Mouse (Mus musculus) forebrain, embryonic 10.5 days (tissue): ENCODE results near the gene Lin7a. TPM values are rescaled to one million over a fixed set of nuclear protein-coding genes. Genes with fewer than 3 reads are reported as not detected.

ENCODE experiments used
- DNase-seq: peaks from one replicate; pipeline ENCODE4 v3.0.0-alpha.2; 2017; ENCODE audit warnings: low spot score; ENCODE audit errors: extremely low spot score
- H3K27ac ChIP-seq: fragments of 300-500 bp; sonication (generic); 2 replicates; pipeline ENCODE4 v1.5.1; 2016; ENCODE audit warnings: mild to moderate bottlenecking
- H3K27me3 ChIP-seq: fragments of 300-500 bp; sonication (generic); 2 replicates; pipeline ENCODE4 v1.6.1; 2016; ENCODE audit warnings: mild to moderate bottlenecking; ENCODE audit not compliant: poor library complexity, severe bottlenecking
- H3K36me3 ChIP-seq: fragments of 300-500 bp; sonication (generic); replicated peaks from 2 replicates; pipeline ENCODE4 v1.6.1; 2016; ENCODE audit warnings: mild to moderate bottlenecking, moderate library complexity
- H3K4me1 ChIP-seq: fragments of 300-500 bp; sonication (generic); 2 replicates; pipeline ENCODE4 v1.6.1; 2016
- H3K4me3 ChIP-seq: fragments of 300-500 bp; sonication (generic); 2 replicates; pipeline ENCODE4 v1.5.1; 2016; ENCODE audit warnings: mild to moderate bottlenecking, moderate library complexity
- H3K9me3 ChIP-seq: fragments of 300-500 bp; sonication (generic); 2 replicates; pipeline ENCODE4 v1.6.1; 2016; ENCODE audit warnings: mild to moderate bottlenecking, moderate library complexity
- WGBS: fragments of 180-500 bp; shearing (Covaris S2); methylation state at CpG from one replicate; pipeline ENCODE4 v1.1.7; 2016; 5-methylcytosine and 5-hydroxymethylcytosine counted together
- polyA plus RNA-seq: library from polyadenylated mRNA; unstranded; fragments of >200 nt; fragmentation: Nextera tagmentation; extraction: Ambion mirVana; gene quantifications from 2 replicates; pipeline ENCODE4 v1.2.1, GENCODE M21; 2016

Lin7a gene
- polyA plus RNA-seq, 1 experiment from 2014 or later: 1.4 TPM

DNA sequence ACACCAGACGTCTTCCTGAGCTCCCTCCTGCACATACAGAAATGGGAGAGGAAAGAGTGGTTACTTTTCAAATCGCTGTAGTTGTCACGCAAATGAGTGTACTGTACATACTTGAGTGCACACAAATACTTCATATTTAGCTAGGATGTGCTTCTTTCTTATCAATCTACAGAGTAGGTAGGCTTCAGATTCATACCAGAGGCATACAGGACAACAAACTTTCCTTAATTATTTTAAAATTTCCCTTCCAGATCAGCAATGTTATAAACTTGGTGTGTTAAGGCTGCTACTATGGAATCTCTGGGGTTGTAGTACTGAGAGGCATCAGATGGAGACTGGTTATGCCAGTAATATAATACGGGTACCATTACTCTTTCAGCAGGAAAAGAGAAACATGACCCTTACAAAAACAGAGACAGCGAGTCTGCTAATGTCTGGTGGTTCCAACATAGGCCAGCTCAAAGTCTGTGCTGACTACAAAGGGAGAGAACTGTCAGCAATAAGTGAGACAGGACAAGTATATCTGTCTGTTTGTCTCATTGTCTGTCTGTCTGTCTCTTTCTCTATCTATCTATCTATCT lies 21.8 kb upstream of the Lin7a start:
- H3K27me3 ChIP-seq: no peaks in the 10 kb centered on the region
- H3K4me1 ChIP-seq: no peaks in the 10 kb centered on the region
- DNase-seq: no peak
- no peaks in the 10 kb centered on the region for H3K36me3 ChIP-seq
- H3K27ac ChIP-seq: no peak overlapping the region
- no peak overlapping the region for H3K4me3 ChIP-seq
- 88% methylated on average over 5 of the region's 5 CpGs for WGBS
- no peaks in the 10 kb centered on the region for H3K9me3 ChIP-seq

DNA sequence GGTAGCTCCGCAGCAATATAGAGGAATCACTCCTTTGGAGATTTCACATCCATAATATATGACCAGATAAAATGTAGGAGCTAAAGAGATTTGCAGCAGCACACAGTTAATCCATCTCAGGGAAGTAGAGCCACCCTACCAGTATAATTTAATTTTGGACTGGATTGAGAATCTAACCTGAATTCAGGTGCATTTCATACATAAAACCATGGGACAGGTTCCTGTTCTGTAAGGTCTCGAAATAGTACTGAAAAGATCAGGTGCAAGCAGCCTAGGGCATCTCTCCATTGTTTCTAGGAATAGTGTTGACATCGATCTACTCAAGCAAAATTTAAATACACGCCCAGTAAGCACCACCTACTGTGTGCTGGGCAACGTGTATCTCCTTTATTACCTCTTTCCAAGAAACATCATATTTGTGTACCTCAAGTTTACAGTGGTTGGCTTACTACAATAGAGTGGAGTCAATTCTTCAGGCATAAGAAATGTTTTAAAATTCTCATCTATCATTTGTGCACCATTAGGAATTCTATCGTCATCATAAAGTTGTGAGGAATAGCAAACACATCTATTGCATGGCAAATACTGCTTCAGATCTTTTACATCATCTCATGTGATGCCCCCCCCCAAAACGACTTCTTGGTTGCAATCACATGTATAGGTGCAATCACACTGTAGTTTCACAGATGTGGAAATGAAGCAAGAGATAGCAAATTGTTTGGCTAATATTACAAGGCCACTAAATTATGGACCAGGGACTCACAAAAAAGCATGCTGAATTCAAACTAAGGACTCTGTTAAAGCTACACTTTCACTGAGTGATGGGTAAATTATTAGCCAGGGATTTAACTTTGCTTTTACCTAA lies 20.9 kb upstream of the Lin7a start:
- WGBS: 85% methylated on average over 7 of the region's 7 CpGs
- no peak overlapping the region for H3K27ac ChIP-seq

DNA sequence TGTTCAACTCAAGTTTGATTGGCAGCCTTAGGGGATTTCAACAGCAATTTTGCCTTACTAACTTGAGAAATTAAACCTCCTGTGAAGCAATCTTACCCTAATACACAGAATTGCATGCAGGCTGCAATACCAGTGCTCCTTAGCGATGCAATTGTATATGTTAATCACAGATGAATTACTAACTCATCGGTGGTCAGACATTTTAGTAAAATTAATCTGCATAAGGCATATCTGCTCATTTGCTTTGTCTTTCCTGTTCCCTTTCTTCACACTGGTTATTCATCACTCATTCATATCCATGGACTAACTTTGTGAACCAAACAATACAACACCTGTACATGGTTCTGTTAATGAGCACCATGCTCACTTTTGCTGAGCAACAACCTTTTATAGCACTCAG lies 20.2 kb upstream of the Lin7a start:
- H3K9me3 ChIP-seq: no peaks in the 10 kb centered on the region
- H3K36me3 ChIP-seq: no peaks in the 10 kb centered on the region
- H3K4me3 ChIP-seq: no peak overlapping the region
- no peak for DNase-seq
- H3K27me3 ChIP-seq: no peaks in the 10 kb centered on the region
- no peak overlapping the region for H3K27ac ChIP-seq
- H3K4me1 ChIP-seq: no peaks in the 10 kb centered on the region
- WGBS: 88% methylated on average over 2 of the region's 2 CpGs

More for the DNA sequence above, 20.9 kb upstream of the Lin7a start:
- DNase-seq: no peak
- no peaks in the 10 kb centered on the region for H3K4me1 ChIP-seq
- no peak overlapping the region for H3K4me3 ChIP-seq
- no peaks in the 10 kb centered on the region for H3K27me3 ChIP-seq
- H3K9me3 ChIP-seq: no peaks in the 10 kb centered on the region
- H3K36me3 ChIP-seq: no peaks in the 10 kb centered on the region

DNA sequence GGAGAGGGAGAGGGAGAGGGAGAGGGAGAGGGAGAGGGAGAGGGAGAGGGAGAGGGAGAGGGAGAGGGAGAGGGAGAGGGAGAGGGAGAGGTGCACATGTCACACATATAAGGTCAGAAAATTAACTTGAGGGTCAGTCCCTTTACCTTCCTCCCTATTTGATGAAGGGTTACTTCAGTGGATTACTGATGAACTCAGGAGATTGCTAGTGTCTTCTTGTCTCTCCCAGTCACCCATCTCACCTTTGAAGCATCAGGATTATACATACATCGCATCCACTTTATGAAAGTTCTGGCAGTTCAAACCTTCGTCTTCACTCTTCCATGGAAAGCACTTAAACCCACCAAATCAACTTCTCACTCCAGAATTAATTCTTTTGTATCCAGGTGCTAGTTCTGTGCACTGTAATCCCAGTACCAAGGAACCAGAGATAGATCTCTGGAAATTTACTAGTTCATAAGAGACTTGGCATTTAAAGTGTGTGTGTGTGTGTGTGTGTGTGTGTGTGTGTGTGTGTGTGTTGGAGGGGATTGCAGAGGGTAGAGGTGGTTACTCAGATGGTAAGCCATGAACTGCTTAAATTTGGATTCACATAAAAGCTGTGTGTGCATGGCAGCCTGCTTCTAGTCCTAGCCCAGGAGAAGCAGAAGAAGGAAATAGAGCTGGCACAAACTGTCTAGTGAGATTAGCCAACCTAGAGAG lies 19.5 kb upstream of the Lin7a start:
- H3K4me3 ChIP-seq: no peak overlapping the region
- no peaks in the 10 kb centered on the region for H3K4me1 ChIP-seq
- no peak for DNase-seq
- 96% methylated on average over 2 of the region's 2 CpGs for WGBS
- no peak overlapping the region for H3K27ac ChIP-seq
- H3K9me3 ChIP-seq: no peaks in the 10 kb centered on the region
- H3K27me3 ChIP-seq: no peaks in the 10 kb centered on the region
- no peaks in the 10 kb centered on the region for H3K36me3 ChIP-seq

DNA sequence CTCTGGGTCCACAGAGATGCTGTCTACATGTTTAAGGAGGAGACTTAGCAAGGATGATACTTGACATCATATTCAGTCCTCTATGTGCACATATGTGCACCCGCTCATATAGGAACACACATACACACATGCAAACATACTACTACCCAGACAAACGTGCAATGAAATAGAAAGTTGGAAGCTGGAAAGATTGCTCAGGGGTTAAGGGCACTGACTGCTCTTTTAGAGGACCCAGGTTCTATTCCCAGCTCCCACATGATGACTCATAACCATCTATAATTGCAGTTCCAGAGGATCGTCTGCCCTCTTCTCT lies 19.0 kb upstream of the Lin7a start:
- Histone ChIP-seq H3K36me3 (no peaks in the 10 kb centered on the region), H3K4me3 (no peak overlapping the region), H3K9me3 (no peaks in the 10 kb centered on the region), H3K27me3 (no peaks in the 10 kb centered on the region), H3K27ac (no peak overlapping the region), H3K4me1 (no peaks in the 10 kb centered on the region)
- no peak for DNase-seq
- WGBS: 93% methylated on average over 3 of the region's 3 CpGs

DNA sequence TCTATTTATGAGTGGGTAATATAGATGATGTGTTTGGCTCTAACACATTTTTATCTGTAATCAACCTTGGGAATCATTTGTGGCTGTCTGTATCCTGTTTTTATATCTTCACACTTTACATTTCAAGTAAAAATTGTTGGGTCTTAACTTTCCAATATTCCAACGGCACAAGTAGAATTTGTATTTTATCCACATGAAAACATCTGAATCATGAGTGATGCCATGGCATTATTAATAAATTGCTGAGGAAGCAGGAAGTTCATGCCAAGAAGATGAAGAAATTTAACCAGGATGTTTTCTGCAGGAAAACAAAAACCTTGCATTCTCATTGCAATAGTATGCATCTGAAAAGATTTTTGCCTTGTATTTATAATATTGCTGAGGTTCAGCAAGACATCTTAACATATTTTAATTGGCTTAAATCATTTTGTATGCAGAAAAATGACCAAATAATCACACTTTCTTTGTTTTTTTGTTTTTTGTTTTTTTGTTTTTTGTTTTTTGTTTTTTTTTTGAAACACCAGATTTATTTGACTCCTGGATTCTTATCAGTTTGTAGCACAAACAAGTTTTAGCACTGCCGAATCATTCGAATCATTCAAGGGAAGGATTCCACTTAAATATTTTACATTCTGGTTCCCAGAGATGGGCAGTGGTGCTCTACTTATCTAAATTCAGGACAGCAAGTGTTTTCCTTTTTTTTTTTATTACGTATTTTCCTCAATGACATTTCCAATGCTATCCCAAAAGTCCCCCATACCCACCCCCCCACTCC lies 18.1 kb upstream of the Lin7a start:
- no peaks in the 10 kb centered on the region for H3K4me1 ChIP-seq
- H3K4me3 ChIP-seq: no peak overlapping the region
- WGBS: 93% methylated on average over 4 of the region's 4 CpGs
- DNase-seq: no peak
- no peaks in the 10 kb centered on the region for H3K36me3 ChIP-seq
- H3K27ac ChIP-seq: no peak overlapping the region
- H3K9me3 ChIP-seq: no peaks in the 10 kb centered on the region
- no peaks in the 10 kb centered on the region for H3K27me3 ChIP-seq

DNA sequence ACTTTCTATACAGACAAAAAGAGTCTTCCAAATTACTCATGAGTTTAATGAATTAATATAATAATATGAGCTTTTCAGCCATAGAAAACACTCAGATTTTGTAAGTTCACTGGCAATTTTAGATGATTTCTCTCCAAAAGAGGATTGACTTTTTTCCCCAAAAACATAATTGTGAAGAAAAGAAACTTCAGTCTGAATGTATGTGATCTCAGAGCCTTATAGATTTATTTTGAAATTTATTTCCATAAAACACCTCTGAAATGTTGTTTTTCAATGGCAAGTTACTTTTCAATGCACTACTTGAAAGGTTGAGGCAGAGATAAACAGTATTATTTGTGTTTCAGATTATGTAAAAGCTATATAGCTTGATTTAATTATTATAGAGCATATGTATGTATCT lies 16.8 kb upstream of the Lin7a start:
- DNase-seq: no peak
- no peaks in the 10 kb centered on the region for H3K9me3 ChIP-seq
- no peaks in the 10 kb centered on the region for H3K36me3 ChIP-seq
- H3K27me3 ChIP-seq: no peaks in the 10 kb centered on the region
- no peak overlapping the region for H3K27ac ChIP-seq
- no peak overlapping the region for H3K4me3 ChIP-seq
- no peaks in the 10 kb centered on the region for H3K4me1 ChIP-seq

DNA sequence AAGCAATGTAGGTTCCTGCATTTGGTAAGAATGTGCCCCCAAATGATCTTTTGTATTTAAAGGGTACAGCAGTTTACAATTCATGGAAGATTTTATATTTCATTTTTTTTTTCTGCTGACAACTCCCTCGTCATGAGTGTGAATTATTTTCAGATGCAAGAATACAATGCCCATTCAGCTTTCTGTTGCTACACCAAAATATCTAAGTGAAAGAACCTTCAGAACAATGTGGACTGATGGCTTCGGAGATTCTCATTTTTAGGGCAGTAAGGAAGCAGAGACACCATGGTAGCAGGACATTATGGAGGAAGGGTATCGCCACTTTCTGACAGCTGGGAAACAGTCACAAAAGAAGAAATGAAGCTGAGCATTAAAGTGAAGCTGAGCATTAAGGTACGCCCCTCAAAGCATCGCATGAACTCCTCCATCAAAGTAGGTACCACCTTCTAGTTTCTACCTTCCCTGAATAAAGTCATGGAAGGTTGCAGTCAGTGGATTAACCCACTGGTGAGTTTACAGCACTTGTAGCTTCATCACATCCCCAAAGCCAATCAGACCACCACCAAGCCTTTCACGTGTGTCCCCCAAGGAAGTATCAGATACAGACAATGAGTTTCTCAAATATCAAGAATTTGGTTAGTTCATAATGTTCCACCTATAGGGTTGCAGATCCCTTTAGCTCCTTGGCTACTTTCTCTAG lies 16.0 kb upstream of the Lin7a start:
- DNase-seq: no peak
- no peak overlapping the region for H3K27ac ChIP-seq
- no peaks in the 10 kb centered on the region for H3K27me3 ChIP-seq
- H3K36me3 ChIP-seq: no peaks in the 10 kb centered on the region
- H3K9me3 ChIP-seq: no peaks in the 10 kb centered on the region
- no peaks in the 10 kb centered on the region for H3K4me1 ChIP-seq
- no peak overlapping the region for H3K4me3 ChIP-seq
- 94% methylated on average over 6 of the region's 6 CpGs for WGBS

DNA sequence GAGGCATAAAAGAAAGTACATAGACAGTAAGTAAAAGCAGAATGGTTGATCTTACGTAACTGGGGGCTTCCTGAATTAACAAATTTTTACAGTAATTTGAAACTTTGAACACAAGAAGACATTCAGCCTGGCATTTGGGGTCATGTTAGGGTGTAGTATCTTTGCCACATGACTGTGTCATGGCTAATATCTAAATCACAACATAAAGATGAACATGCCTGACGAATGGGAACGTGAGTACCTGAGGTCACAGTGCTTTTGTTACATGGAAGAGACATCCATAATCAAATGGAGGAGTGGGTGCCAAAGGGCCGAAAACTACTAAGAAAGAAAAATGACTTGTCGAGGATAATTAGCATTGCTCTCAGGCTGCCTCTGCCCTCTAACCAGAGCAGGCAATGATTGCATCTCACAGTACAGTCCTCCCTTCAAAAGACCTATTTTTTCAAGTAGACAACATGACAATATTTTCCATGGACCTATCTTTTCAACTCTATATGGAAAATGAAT lies 15.0 kb upstream of the Lin7a start:
- no peak for DNase-seq
- Histone ChIP-seq H3K27ac (no peak overlapping the region), H3K9me3 (no peaks in the 10 kb centered on the region), H3K36me3 (no peaks in the 10 kb centered on the region), H3K4me3 (no peak overlapping the region), H3K27me3 (no peaks in the 10 kb centered on the region), H3K4me1 (no peaks in the 10 kb centered on the region)
- WGBS: 86% methylated on average over 5 of the region's 5 CpGs

DNA sequence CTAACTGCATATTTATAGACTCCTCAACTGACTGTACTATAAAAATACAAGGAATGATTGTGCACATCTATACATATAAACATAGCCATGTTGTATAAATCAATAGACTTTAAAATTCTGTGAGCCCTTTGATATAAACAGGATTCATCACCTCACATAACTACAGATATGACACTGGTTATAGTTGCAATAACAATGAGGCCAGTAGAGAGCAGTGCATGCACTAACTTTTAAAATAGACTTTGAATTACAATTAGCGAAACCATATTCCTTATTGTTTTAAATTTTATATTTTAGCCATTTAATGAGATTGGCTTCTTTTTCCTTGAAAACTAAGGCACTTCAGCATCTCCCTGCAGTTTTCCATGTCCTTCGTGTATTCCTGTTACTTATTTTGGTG lies 11.1 kb upstream of the Lin7a start:
- DNase-seq: no peak
- no peaks in the 10 kb centered on the region for H3K36me3 ChIP-seq
- no peaks in the 10 kb centered on the region for H3K4me1 ChIP-seq

DNA sequence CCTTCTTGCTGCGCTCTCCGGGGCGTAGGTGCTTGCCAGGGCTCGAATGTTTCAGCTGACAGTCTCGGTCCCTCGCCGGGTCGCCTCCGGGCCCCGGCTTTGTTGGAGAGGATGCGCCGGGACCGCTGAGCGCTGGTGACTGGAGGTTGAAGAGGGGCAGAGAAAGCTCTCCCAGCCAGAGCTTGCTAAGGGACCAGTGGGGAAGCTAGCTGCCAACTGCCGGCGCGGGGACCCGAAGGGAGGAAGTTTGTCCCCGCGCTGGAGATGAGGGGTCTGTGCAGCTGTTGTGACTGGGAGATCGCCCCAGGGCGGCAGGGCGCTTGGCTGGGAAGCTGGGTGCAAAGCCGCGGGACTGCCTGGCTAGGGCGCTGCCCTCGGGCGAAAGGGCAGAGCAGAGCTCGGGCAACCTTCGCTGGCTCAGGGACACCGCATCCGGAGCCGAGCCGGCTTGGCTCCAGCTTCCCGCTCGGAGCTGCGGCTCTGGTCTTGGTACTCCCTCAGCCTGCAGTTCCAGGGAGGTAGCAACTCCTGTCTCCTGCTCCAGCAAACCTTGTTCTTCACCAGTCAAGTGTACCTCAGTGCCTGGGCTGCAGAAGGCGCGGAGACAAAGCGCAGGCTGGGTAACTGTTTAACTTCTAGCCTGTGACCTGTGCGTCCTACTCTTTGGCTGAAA lies 781 bp downstream of the Lin7a start:
- Histone ChIP-seq H3K27me3 (peaks cover 52% of the 10 kb centered on the region), H3K36me3 (no peaks in the 10 kb centered on the region), H3K27ac (peak overlapping the region; percentile 77), H3K4me3 (peak overlapping the region; percentile 78), H3K9me3 (no peaks in the 10 kb centered on the region), H3K4me1 (peaks cover 20% of the 10 kb centered on the region)
- DNase-seq: peak; percentile 61
- WGBS: under 1% methylated on average over 41 of the region's 41 CpGs

More for the DNA sequence above, 11.1 kb upstream of the Lin7a start:
- WGBS: 88% methylated on average over 2 of the region's 2 CpGs
- no peak overlapping the region for H3K27ac ChIP-seq
- H3K27me3 ChIP-seq: no peaks in the 10 kb centered on the region
- no peaks in the 10 kb centered on the region for H3K9me3 ChIP-seq
- no peak overlapping the region for H3K4me3 ChIP-seq

DNA sequence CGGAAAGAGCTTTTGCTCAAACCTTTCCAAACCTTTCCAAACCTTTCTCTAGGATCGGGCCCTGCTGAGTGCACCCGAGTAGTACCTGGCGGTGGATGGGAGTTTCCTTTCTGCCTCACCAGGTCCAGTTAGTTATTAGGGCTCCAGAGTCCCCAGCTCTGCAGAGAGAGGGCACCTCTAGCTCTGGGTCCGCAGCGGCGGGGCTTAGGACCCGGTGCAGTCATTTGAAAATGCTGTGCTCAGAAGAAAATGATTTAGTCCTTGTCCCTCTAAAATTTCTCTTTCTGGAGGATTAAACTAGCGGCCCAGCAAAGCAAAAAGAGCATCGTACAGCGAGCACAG lies 1.3 kb downstream of the Lin7a start:
- peak overlapping the region; percentile 78 for H3K4me3 ChIP-seq
- peaks cover 20% of the 10 kb centered on the region for H3K4me1 ChIP-seq
- H3K27ac ChIP-seq: peak overlapping the region; percentile 77
- H3K36me3 ChIP-seq: no peaks in the 10 kb centered on the region
- H3K27me3 ChIP-seq: peaks cover 52% of the 10 kb centered on the region
- no peaks in the 10 kb centered on the region for H3K9me3 ChIP-seq
- WGBS: 6% methylated on average over 11 of the region's 11 CpGs
- DNase-seq: no peak
